In genomic region chr3:60832385-60832784, GRCm38 (mm10) we compare ENCODE assay signal across 15 mouse cellular contexts.
"Had no signal": no experiment of that assay in that cellular context is flagged by ENCODE, and none has a peak within 500 bp of the region (broad histone marks: within the 10 kb centered on the region; RNA-seq: fewer than 3 reads in every experiment).

No protein-coding gene starts in this region.

- H3K27ac ChIP-seq: intestine, embryonic 15.5 days; kidney, embryonic 15.5 days; left cerebral cortex, adult 2 months; limb, embryonic 10.5 days; midbrain, embryonic 12.5 days had no signal

- ATAC-seq: intestine, embryonic 15.5 days had no signal

- H3K27me3 ChIP-seq: intestine, embryonic 15.5 days; kidney, embryonic 15.5 days; megakaryocyte, embryonic 14.5 days; midbrain, embryonic 12.5 days had no signal

- H3K9me3 ChIP-seq: intestine, embryonic 15.5 days; kidney, embryonic 15.5 days; limb, embryonic 10.5 days; midbrain, embryonic 12.5 days had no signal

- H3K4me1 ChIP-seq: intestine, embryonic 15.5 days; kidney, embryonic 15.5 days; limb, embryonic 10.5 days; midbrain, embryonic 12.5 days had no signal

- H3K4me2 ChIP-seq: intestine, embryonic 15.5 days; kidney, embryonic 15.5 days; midbrain, embryonic 12.5 days had no signal

- DNase-seq: kidney, adult 18-20 months; kidney, postnatal 14 days; lung, adult 2 months; lung, postnatal 10 days; lung, postnatal 4 days; right cerebral cortex, postnatal 4 days; spleen, adult 18-20 months; thymus, adult 18-20 months; thymus, postnatal 25 days had no signal

- H3K4me3 ChIP-seq: intestine, embryonic 15.5 days; kidney, embryonic 15.5 days; left cerebral cortex, adult 2 months; limb, embryonic 10.5 days; megakaryocyte, embryonic 14.5 days; midbrain, embryonic 12.5 days had no signal

- H3K9ac ChIP-seq: intestine, embryonic 15.5 days; kidney, embryonic 15.5 days; midbrain, embryonic 12.5 days had no signal

- H3K36me3 ChIP-seq: intestine, embryonic 15.5 days; kidney, embryonic 15.5 days; limb, embryonic 10.5 days; midbrain, embryonic 12.5 days had no signal
